Mouse (Mus musculus) forebrain, embryonic 10.5 days (tissue): ENCODE results near the gene Nipa2. TPM values are rescaled to one million over a fixed set of nuclear protein-coding genes. Genes with fewer than 3 reads are reported as not detected.

ENCODE experiments used
- DNase-seq: peaks from one replicate; pipeline ENCODE4 v3.0.0-alpha.2; 2017; ENCODE audit warnings: low spot score; ENCODE audit errors: extremely low spot score
- H3K27ac ChIP-seq: fragments of 300-500 bp; sonication (generic); 2 replicates; pipeline ENCODE4 v1.5.1; 2016; ENCODE audit warnings: mild to moderate bottlenecking
- H3K27me3 ChIP-seq: fragments of 300-500 bp; sonication (generic); 2 replicates; pipeline ENCODE4 v1.6.1; 2016; ENCODE audit warnings: mild to moderate bottlenecking; ENCODE audit not compliant: poor library complexity, severe bottlenecking
- H3K36me3 ChIP-seq: fragments of 300-500 bp; sonication (generic); replicated peaks from 2 replicates; pipeline ENCODE4 v1.6.1; 2016; ENCODE audit warnings: mild to moderate bottlenecking, moderate library complexity
- H3K4me1 ChIP-seq: fragments of 300-500 bp; sonication (generic); 2 replicates; pipeline ENCODE4 v1.6.1; 2016
- H3K4me3 ChIP-seq: fragments of 300-500 bp; sonication (generic); 2 replicates; pipeline ENCODE4 v1.5.1; 2016; ENCODE audit warnings: mild to moderate bottlenecking, moderate library complexity
- H3K9me3 ChIP-seq: fragments of 300-500 bp; sonication (generic); 2 replicates; pipeline ENCODE4 v1.6.1; 2016; ENCODE audit warnings: mild to moderate bottlenecking, moderate library complexity
- WGBS: fragments of 180-500 bp; shearing (Covaris S2); methylation state at CpG from one replicate; pipeline ENCODE4 v1.1.7; 2016; 5-methylcytosine and 5-hydroxymethylcytosine counted together
- polyA plus RNA-seq: library from polyadenylated mRNA; unstranded; fragments of >200 nt; fragmentation: Nextera tagmentation; extraction: Ambion mirVana; gene quantifications from 2 replicates; pipeline ENCODE4 v1.2.1, GENCODE M21; 2016

Gene Nipa2
- polyA plus RNA-seq, 1 experiment from 2014 or later = 39.5 TPM

DNA sequence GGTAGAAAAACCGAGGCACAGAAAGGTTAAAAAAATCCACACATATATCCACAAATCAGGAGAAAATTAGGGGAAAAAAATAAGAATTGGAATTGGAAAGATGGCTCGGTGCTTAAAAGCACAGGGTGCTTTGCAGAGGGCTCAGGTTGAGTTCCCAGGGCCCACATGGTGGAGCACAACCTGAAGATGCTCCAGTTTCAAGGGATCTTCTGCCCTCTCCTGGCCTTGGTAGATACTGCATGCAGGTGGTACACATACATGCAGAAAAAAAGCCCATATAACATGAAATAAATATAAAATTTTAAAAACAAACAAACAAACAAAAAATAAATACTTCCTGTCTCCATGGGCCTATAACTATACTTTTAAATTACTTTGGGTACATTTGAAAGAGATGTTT, 12.2 kb upstream of the Nipa2 start:
- no peak for DNase-seq
- 93% methylated on average over 2 of the region's 2 CpGs for WGBS
- no peaks in the 10 kb centered on the region for H3K27me3 ChIP-seq

GRCm38 (mm10) chr7:55969415-55969814, 7.1 kb upstream of the Nipa2 start:
- H3K4me1 ChIP-seq = peaks cover 19% of the 10 kb centered on the region
- H3K4me3 ChIP-seq = no peak overlapping the region
- peaks cover 8% of the 10 kb centered on the region for H3K36me3 ChIP-seq
- no peak overlapping the region for H3K27ac ChIP-seq
- no peaks in the 10 kb centered on the region for H3K27me3 ChIP-seq
- WGBS = 77% methylated on average over 1 of the region's 1 CpGs
- no peak for DNase-seq
- 0 out of 2 replicates have a peak, but pooled peaks cover 2% of the 10 kb centered on the region for H3K9me3 ChIP-seq

More for the DNA sequence above, 12.2 kb upstream of the Nipa2 start:
- Histone ChIP-seq H3K27ac (no peak overlapping the region), H3K4me3 (no peak overlapping the region), H3K36me3 (peaks cover 21% of the 10 kb centered on the region), H3K4me1 (no peaks in the 10 kb centered on the region), H3K9me3 (0 out of 2 replicates have a peak, but pooled peaks cover 3% of the 10 kb centered on the region)

- DNase-seq = no peak
- WGBS = 50% methylated on average over 16 of the region's 16 CpGs
- no peaks in the 10 kb centered on the region for H3K9me3 ChIP-seq
- no peaks in the 10 kb centered on the region for H3K27me3 ChIP-seq
- peaks cover 20% of the 10 kb centered on the region for H3K4me1 ChIP-seq
- no peak overlapping the region for H3K27ac ChIP-seq
- no peaks in the 10 kb centered on the region for H3K36me3 ChIP-seq
- no peak overlapping the region for H3K4me3 ChIP-seq
Measured at GRCm38 (mm10) chr7:55968258-55968901, 6.1 kb upstream of the Nipa2 start.

DNA sequence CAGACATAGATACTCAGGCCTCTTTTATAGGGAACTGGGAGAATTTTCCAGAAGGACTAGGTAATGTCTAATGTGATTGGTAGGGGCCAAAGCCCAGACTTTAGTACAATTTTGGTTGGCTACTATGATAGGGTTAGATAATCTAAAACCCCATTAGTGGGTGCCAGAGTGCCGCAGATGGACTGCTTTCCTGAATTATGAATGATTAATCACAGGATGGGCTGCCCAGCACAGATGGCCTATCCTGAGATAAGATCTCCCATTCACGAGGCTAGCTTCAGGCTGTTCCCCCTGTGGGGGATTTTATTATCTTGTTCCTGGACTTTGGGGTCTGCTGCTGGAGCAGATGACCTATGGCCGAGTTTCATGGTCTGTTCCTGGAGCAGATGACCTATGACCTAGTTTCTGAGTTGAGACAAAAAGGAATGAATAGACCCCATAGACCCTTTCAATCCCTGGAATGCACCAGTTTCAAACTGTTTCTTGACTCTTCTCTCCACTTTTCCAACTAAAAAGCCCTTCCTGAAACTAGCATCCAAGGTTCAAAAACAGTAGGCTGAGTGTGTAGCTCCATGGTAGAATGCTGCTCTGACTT, 4.7 kb upstream of the Nipa2 start:
- no peak overlapping the region for H3K27ac ChIP-seq
- 48% methylated on average over 3 of the region's 3 CpGs for WGBS
- H3K4me3 ChIP-seq = no peak overlapping the region
- H3K36me3 ChIP-seq = no peaks in the 10 kb centered on the region
- DNase-seq = no peak
- H3K4me1 ChIP-seq = peaks cover 27% of the 10 kb centered on the region
- H3K9me3 ChIP-seq = no peaks in the 10 kb centered on the region
- H3K27me3 ChIP-seq = no peaks in the 10 kb centered on the region

- Histone ChIP-seq H3K27me3 (no peaks in the 10 kb centered on the region), H3K27ac (no peak overlapping the region), H3K4me1 (peaks cover 18% of the 10 kb centered on the region), H3K4me3 (no peak overlapping the region), H3K9me3 (no peaks in the 10 kb centered on the region; the same call in 1 of the 2 replicates), H3K36me3 (peaks cover 51% of the 10 kb centered on the region)
- no peak for DNase-seq
- 98% methylated on average over 1 of the region's 1 CpGs for WGBS
Measured at GRCm38 (mm10) chr7:55960506-55960905, 1.8 kb downstream of the Nipa2 start.

DNA sequence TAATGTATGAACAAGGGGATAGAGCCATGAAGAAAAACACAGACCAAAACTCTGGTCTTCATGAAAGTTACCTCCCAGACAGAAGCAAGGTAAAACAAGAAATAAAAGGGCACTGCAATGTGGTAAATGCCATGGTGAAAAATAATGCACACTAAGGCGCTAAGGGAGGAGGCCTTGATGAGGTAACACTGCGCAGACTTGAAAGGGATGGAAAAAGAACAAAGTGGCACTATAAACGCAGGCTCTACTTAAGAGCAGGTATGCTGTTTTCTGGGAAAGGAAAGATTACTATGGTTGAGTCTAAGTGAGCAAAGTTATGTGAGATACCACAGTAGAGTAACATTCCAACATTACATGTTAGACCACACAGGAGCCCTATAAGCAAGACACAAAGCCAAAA, 2.5 kb downstream of the Nipa2 start:
- Histone ChIP-seq H3K36me3 (peaks cover 58% of the 10 kb centered on the region), H3K4me3 (no peak overlapping the region), H3K9me3 (peaks cover 4% of the 10 kb centered on the region; the same call in 1 of the 2 replicates), H3K4me1 (peaks cover 18% of the 10 kb centered on the region), H3K27ac (no peak overlapping the region), H3K27me3 (no peaks in the 10 kb centered on the region)
- WGBS = 97% methylated on average over 3 of the region's 3 CpGs
- no peak for DNase-seq

GRCm38 (mm10) chr7:55957916-55958315, 4.4 kb downstream of the Nipa2 start:
- Histone ChIP-seq H3K36me3 (peaks cover 69% of the 10 kb centered on the region), H3K27me3 (no peaks in the 10 kb centered on the region), H3K4me3 (no peak overlapping the region), H3K4me1 (peaks cover 13% of the 10 kb centered on the region), H3K9me3 (peaks cover 15% of the 10 kb centered on the region; the same call in 1 of the 2 replicates), H3K27ac (no peak overlapping the region)
- 95% methylated on average over 4 of the region's 4 CpGs for WGBS
- DNase-seq = no peak

- H3K4me3 ChIP-seq = no peak overlapping the region
- H3K27ac ChIP-seq = no peak overlapping the region
- no peaks in the 10 kb centered on the region for H3K27me3 ChIP-seq
- peaks cover 69% of the 10 kb centered on the region for H3K36me3 ChIP-seq
- H3K9me3 ChIP-seq = peaks cover 15% of the 10 kb centered on the region; the same call in 1 of the 2 replicates
- peaks cover 10% of the 10 kb centered on the region for H3K4me1 ChIP-seq
- no peak for DNase-seq
- 98% methylated on average over 3 of the region's 3 CpGs for WGBS
Measured at GRCm38 (mm10) chr7:55957178-55957577, 5.1 kb downstream of the Nipa2 start.

GRCm38 (mm10) chr7:55956054-55956453, 6.2 kb downstream of the Nipa2 start:
- Histone ChIP-seq H3K27me3 (no peaks in the 10 kb centered on the region), H3K9me3 (peaks cover 15% of the 10 kb centered on the region; the same call in 1 of the 2 replicates), H3K4me1 (peaks cover 5% of the 10 kb centered on the region), H3K4me3 (no peak overlapping the region), H3K36me3 (peaks cover 69% of the 10 kb centered on the region), H3K27ac (no peak overlapping the region)
- WGBS = 95% methylated on average over 2 of the region's 2 CpGs
- no peak for DNase-seq

DNA sequence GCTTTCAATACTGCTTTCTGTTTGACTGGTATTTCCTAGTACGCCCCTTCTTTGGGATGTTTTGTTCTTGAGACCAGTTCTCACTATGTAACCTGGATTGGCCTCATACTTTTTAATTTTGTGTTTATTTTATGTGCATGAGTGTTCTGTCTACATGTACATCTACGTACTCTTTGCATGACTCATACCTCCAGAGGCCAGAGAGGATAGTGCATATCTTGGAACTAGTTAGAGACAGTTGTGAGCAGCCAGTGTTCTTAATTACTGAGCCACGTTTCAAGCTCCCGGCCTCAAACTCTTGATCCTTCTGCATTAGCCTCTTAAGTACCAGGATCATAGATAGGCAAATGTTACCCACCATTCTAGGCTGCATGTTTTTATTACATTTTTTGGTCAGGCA, 23.9 kb downstream of the Nipa2 start:
- Histone ChIP-seq H3K4me1 (no peaks in the 10 kb centered on the region), H3K27me3 (no peaks in the 10 kb centered on the region), H3K4me3 (no peak overlapping the region), H3K36me3 (peaks cover 50% of the 10 kb centered on the region), H3K9me3 (no peaks in the 10 kb centered on the region), H3K27ac (no peak overlapping the region)
- DNase-seq = no peak
- 93% methylated on average over 4 of the region's 4 CpGs for WGBS

DNA sequence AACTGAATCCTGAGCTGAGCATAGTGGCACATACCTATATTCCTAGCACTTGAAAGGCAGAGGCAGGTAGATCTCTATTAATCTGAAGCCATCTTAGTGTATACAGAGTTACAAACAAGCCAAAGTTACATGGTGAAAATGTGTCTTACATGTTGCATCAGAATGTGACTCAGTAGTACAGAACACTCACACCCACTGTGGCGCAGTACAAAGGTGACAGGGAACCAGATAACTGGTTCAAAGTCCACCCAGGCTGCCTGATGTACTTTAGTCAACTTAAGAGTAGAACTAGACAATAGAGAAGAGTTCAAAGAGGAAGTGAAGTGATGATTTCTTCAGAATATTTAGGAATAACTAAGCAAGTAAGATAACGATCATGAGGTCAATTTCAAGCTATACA, 27.3 kb downstream of the Nipa2 start:
- no peak for DNase-seq
- Histone ChIP-seq H3K4me3 (no peak overlapping the region), H3K27ac (no peak overlapping the region), H3K9me3 (no peaks in the 10 kb centered on the region), H3K27me3 (no peaks in the 10 kb centered on the region), H3K4me1 (no peaks in the 10 kb centered on the region), H3K36me3 (peaks cover 56% of the 10 kb centered on the region)
- 94% methylated on average over 2 of the region's 2 CpGs for WGBS

DNA sequence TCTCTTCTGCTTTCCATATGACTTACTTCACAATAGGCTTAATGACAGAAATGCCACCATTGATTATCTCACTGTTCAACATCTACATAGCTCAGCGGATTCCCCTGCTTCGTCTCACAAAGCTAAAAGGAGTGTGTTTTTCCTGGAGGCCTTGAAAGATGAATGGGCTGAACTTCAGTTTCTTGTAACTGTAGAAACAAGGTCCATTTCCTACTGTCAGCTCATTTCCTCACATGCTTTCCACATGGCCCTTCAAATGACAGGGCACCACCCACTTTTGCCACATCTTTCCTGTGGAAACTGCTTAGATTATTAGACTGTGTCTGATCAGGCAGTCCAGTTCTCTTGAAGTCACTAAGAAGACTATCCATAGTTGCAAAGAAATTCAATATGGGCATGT, 33.6 kb downstream of the Nipa2 start:
- Histone ChIP-seq H3K27me3 (no peaks in the 10 kb centered on the region), H3K9me3 (no peaks in the 10 kb centered on the region), H3K4me3 (no peak overlapping the region), H3K4me1 (no peaks in the 10 kb centered on the region), H3K36me3 (peaks cover 92% of the 10 kb centered on the region), H3K27ac (no peak overlapping the region)
- 92% methylated on average over 2 of the region's 2 CpGs for WGBS
- no peak for DNase-seq

DNA sequence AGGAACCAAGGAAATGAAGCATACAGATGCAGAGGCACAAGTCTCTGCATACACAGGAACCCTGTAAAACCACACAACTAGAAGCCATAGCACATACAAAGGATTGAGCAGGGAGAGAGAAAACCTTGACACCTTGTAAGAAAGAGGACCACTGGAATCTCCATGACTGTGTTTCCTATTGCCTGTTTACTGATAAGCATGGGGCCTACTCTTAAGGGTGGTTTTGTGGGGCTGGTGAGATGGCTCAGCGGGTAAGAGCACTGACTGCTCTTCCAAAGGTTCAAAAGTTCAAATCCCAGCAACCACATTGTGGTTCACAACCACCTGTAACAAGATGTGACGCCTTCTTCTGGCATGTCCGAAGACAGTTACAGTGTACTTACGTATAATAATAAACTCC, 35.0 kb downstream of the Nipa2 start:
- H3K36me3 ChIP-seq = peaks cover 94% of the 10 kb centered on the region
- no peak for DNase-seq
- WGBS = 92% methylated on average over 4 of the region's 4 CpGs

More for the DNA sequence above, 35.0 kb downstream of the Nipa2 start:
- Histone ChIP-seq H3K9me3 (no peaks in the 10 kb centered on the region), H3K4me1 (no peaks in the 10 kb centered on the region), H3K27me3 (no peaks in the 10 kb centered on the region), H3K27ac (no peak overlapping the region), H3K4me3 (no peak overlapping the region)
